Mouse (Mus musculus) thymus, postnatal 10 days (tissue): Measurements from ENCODE around the gene Actbl2.

Source experiments
- DNase-seq, 2 experiments: peaks; one replicate each; pipeline ENCODE4 v3.0.0; 2021; ENCODE audit warnings: low spot score in 2 of 2

Gene Actbl2

GRCm38 (mm10) chr13:111254713-111255112 lies at the start of gene Actbl2:
Gene Actbl2 (plus strand): TSS chr13:111255013.
- no peak for DNase-seq

GRCm38 (mm10) chr13:111210649-111211378 lies 44.0 kb upstream of the Actbl2 start:
- DNase-seq, result no peak

GRCm38 (mm10) chr13:111228768-111229167 lies 26.0 kb upstream of the Actbl2 start:
- no peak for DNase-seq

- DNase-seq, result no peak
Observed at GRCm38 (mm10) chr13:111229541-111229940, 25.3 kb upstream of the Actbl2 start.

GRCm38 (mm10) chr13:111232416-111232815 lies 22.4 kb upstream of the Actbl2 start:
- DNase-seq, result no peak

- no peak for DNase-seq
Observed at GRCm38 (mm10) chr13:111233356-111233755, 21.5 kb upstream of the Actbl2 start.

- no peak for DNase-seq
Observed at GRCm38 (mm10) chr13:111234573-111234972, 20.2 kb upstream of the Actbl2 start.

GRCm38 (mm10) chr13:111235719-111236166 lies 19.1 kb upstream of the Actbl2 start:
- no peak for DNase-seq

GRCm38 (mm10) chr13:111236461-111236864 lies 18.4 kb upstream of the Actbl2 start:
- DNase-seq, result no peak

GRCm38 (mm10) chr13:111237296-111237695 lies 17.5 kb upstream of the Actbl2 start:
- DNase-seq, result no peak

GRCm38 (mm10) chr13:111237865-111238465 lies 16.8 kb upstream of the Actbl2 start:
- DNase-seq, result no peak

- no peak for DNase-seq
Observed at GRCm38 (mm10) chr13:111251106-111251505, 3.7 kb upstream of the Actbl2 start.

GRCm38 (mm10) chr13:111251795-111252194 lies 3.0 kb upstream of the Actbl2 start:
- DNase-seq, result no peak

- no peak for DNase-seq
Observed at GRCm38 (mm10) chr13:111258016-111258415, 3.2 kb downstream of the Actbl2 start.

- DNase-seq, result no peak
Observed at GRCm38 (mm10) chr13:111258424-111259092, 3.7 kb downstream of the Actbl2 start.

GRCm38 (mm10) chr13:111259093-111259491 lies 4.3 kb downstream of the Actbl2 start:
- DNase-seq, result no peak

- no peak for DNase-seq
Observed at GRCm38 (mm10) chr13:111259711-111260110, 4.9 kb downstream of the Actbl2 start.

- no peak for DNase-seq
Observed at GRCm38 (mm10) chr13:111263186-111263585, 8.4 kb downstream of the Actbl2 start.

GRCm38 (mm10) chr13:111263758-111264157 lies 8.9 kb downstream of the Actbl2 start:
- no peak for DNase-seq

- no peak for DNase-seq
Observed at GRCm38 (mm10) chr13:111265231-111266000, 10.6 kb downstream of the Actbl2 start.

- DNase-seq, result no peak
Observed at GRCm38 (mm10) chr13:111266855-111267254, 12.0 kb downstream of the Actbl2 start.

- DNase-seq, result no peak
Observed at GRCm38 (mm10) chr13:111268992-111269391, 14.2 kb downstream of the Actbl2 start.
